Mouse (Mus musculus) lung, postnatal 0 days (tissue): ENCODE results near the gene Scn4b.

Experiments
- CTCF ChIP-seq: IDR thresholded peaks from 2 replicates; pipeline ENCODE4 v1.5.1; 2016; ENCODE audit warnings: antibody characterized with exemption, mild to moderate bottlenecking
- EP300 ChIP-seq: IDR thresholded peaks from 2 replicates; pipeline ENCODE4 v1.6.1; 2016; ENCODE audit warnings: antibody characterized with exemption, mild to moderate bottlenecking, control low read depth

DNA sequence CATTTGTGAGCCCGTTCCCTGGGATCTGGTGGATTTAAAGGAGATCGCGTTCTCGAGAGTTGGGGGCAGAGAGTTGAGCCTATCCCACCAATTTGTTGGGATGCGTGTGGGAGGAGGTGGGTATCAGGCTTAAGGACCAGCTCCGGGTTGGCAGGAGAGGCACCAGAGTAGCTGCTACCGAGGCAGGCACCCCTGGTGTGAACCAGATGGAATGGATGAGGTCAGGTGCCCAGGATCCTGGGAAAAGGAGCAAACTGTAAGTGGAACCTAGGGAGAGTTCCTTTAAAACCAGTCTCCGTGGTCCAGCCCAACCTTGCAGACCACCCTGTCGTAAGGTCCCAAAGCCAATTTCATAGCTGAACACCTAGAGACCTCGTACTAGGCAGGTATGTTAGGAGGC, 19.6 kb upstream of the Scn4b start:
- TF ChIP-seq CTCF: no peak
- TF ChIP-seq EP300: no peak
